Mouse (Mus musculus) left cerebral cortex, postnatal 4 days (tissue): ENCODE measurements around the gene Tnr. TPM values are rescaled to one million over a fixed set of nuclear protein-coding genes. Genes with fewer than 3 reads are reported as not detected.

Source experiments
- DNase-seq: peaks from one replicate; pipeline ENCODE4 v3.0.0-alpha.2; 2022
- intact Hi-C: fragments of 180-260 bp; cut with DNase I; formaldehyde crosslinking; loops from one replicate; pipeline ENCODE4 v1.15.1; 2025
- total RNA-seq, 2 experiments: library from RNA; stranded (reverse); gene quantifications; 2 replicates each; pipeline ENCODE4 v1.2.3; 2021

The Tnr gene
- total RNA-seq, 2 experiments from 2014 or later = 72.5 to 90.4 TPM

GRCm38 (mm10) chr1:159619205-159619604, 95.6 kb downstream of the Tnr start:
- intact Hi-C loops = loop anchor here (5.0 kb wide), 1 partner anchor 38 kb away; no protein-coding TSS in a partner anchor
- no peak for DNase-seq

GRCm38 (mm10) chr1:159621321-159621720, 97.8 kb downstream of the Tnr start:
- intact Hi-C loops = no loop called here
- no peak for DNase-seq

DNA sequence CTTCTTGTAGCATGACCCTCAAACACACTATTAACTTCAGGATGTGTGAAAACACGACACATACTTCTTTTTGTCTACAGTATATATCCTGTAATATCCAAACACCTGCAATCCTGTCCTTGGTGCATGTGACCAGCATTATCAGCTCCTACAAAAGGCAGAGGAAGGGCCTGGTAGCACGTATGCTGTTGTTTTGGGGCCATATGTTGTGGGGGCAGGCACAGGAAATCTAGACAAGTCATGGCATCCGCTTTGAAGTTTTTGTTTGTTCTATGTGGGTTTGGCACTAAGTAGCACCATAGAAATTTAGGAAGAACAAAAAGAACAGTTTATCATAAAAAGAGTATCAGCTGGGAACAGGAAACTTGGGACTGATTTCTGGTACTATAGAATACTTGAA, 105.5 kb downstream of the Tnr start:
- no peak for DNase-seq
- intact Hi-C loops = no loop called here

DNA sequence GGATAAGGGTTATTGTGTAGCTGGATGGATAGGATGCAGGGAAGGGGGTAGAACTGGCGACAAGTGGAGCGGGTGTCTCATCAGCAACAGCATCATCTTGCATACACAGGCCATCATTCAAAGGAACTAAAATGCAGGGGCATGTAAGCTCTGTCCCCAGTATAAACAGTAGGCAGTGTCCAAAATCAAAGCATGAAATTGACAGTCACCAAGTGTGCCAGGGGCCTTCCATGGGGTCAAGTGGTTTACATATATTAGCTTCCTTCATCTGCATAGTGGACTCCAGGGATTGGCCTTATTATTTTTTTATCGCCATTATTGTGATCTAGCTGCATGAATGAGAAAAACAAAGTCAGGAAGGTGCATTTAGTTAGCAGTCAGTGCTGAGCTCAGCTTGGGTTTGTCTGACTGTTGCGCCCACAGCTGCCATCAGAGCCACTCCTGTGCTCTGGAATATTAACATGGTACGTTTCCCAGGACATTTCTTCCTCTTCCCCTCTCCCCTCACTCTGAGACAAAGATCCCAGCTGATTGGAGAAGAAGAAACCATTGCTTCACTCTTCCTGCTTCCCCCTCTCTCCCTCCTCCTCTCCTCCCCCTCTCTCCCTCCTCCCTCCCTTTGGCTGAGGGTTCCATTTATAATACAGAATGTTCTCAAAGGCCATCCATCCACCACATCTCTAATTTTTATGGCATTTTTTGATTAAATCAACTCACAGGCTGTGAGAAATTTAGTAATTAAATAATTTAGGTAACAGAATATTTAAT, 106.4 kb downstream of the Tnr start:
- intact Hi-C loops = no loop called here
- DNase-seq = no peak

DNA sequence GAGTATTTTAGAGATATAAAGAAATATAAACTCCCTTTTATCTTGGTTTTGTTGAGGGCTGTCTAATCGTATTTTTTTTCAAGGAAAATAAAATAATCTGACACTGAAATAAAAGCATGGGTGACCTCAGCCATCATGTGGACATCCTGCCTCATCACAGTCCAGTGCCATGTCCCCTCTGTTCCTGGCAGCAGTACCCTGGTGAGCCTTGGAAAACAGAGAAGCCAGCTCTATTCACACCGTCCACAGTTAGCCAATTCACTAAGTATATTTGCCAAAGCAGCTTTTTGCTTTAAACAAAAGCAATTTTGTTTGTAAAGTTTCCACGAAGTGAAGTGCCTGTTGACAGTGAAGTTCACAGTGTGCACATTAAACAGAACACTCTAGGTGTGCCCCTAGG, 109.0 kb downstream of the Tnr start:
- intact Hi-C loops = no loop called here
- no peak for DNase-seq

GRCm38 (mm10) chr1:159639408-159639807, 115.8 kb downstream of the Tnr start:
- intact Hi-C loops = no loop called here
- no peak for DNase-seq

DNA sequence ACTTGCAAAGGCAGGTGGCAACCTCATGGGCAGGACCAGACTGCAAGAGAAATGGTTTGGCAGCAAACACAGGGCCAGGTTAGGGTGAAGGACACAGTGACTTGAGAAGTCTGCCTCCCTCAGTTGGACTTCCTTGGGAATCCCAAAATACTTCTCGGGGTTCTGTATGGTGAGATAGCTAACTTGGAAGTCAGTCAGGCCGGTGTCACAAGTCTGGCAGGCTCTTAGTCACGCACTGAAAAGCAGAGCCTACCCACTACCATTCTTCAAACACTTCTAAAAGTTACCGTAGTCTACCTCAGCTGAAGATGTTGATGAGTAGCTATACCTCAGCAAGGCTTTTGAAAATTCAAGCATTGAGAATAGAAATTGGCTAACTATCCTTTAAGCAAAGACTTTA, 122.2 kb downstream of the Tnr start:
- intact Hi-C loops = no loop called here

DNA sequence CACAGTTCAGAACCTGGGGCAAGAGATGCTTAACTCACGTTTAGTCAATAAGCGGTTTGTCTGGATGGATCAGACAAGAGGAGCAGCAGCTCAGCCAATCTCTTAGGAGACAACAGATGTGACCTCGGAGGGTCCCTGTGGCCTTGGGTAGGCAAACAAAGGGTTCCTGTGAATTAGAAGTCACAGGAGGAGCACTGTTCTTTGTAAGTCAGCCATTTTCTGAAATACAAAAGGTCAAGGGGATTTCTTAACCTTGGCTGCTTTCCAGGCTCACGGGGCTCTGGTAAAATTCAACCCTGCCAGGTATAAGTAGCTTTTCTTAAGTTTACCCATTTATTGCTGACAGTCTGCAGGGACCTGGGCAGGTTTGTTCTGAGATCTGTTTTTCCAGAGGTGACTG, 126.9 kb downstream of the Tnr start:
- no peak for DNase-seq
- intact Hi-C loops = no loop called here

More for the DNA sequence above, 122.2 kb downstream of the Tnr start:
- DNase-seq = no peak

GRCm38 (mm10) chr1:159655241-159655640, 131.7 kb downstream of the Tnr start:
- intact Hi-C loops = loop anchor here (5.0 kb wide), 1 partner anchor 38 kb away; no protein-coding TSS in a partner anchor

GRCm38 (mm10) chr1:159657856-159658542, 134.4 kb downstream of the Tnr start:
- intact Hi-C loops = loop anchor here (5.0 kb wide), 1 partner anchor 41 kb away; no protein-coding TSS in a partner anchor
- no peak for DNase-seq

More at GRCm38 (mm10) chr1:159655241-159655640, 131.7 kb downstream of the Tnr start:
- DNase-seq = no peak

DNA sequence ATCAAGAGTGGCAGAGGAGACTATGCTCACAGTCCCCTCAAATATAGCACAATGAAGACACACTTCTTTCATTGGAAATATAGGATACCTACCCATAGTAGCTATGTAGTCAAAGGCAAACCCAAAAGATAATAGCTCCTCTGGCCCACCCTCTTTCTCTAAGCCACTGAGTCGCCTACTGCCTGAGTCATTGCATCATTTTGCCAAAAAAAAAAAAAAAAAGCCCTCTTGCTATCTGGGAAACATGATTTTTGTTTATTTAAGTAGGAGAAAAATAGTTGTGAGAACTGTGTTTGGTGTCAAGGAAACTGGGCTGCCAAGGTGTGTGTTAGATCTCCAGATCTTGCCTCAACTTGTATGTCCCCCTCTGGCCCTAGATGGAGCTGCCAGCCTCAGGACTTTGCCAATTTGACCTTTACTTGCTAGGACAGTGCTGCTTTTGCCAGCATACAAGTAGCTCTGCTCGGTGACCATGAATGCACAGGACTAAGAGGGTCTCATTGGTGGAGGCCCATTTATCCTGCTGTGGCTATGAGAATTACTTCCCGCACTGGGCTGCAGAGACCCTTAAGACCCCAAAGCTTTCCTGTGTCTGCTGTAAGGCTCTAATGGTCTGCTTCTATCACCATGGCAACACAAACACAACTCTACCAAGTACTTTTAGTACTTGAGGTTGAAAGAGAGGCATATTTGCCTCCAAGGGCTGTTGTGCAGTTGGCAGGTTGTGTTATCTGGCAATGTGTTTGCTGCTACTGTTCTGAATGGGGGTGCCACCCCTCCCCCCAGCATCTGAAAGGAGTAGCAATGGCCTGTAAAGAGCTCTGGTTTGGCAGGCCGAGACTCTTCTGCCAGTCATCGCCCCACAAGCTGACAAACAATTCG, 137.3 kb downstream of the Tnr start:
- peak; percentile 60 for DNase-seq
- intact Hi-C loops = no loop called here

DNA sequence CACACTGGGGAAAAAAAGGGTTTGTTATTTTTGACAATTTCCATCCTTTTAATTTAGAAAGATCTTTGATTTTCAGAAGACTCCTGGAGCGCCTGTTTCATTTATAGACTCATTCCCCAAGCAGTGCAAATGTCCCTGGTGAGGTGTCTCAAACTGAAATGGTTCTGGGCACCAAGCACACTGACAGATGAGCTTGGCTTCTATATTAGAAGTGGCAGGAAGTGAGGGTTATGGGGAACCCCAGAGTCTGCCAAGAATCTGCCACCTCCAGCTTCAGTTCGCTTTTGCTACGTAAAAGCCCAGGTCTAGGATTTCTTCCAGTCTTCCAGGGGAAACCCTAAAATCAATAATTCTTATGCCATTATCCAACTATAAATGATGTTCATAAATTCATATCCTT, 140.9 kb downstream of the Tnr start:
- intact Hi-C loops = no loop called here

GRCm38 (mm10) chr1:159664945-159665344, 141.4 kb downstream of the Tnr start:
- DNase-seq = no peak
- intact Hi-C loops = no loop called here

More for the DNA sequence above, 140.9 kb downstream of the Tnr start:
- DNase-seq = no peak

GRCm38 (mm10) chr1:159670629-159671150, 147.1 kb downstream of the Tnr start:
- DNase-seq = peak; percentile 68
- intact Hi-C loops = no loop called here

DNA sequence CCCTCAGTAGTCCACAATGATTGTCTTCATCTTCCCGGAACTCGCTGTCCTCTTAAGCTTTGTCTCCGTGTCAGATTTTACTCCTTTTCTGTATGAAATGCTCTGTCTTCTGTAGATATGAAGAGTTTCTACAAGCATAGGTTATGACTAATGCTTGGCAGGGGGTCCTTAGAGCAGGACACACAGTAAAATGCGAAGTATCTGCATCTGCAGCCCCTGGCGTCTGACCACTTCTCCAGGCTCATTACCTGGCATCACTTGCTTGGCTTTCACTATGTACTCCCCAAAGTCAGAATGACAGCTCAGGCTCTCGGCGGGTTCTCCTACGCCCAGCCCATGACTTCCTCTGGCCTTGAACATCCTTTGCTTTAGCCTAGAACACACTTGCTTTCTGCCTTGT, 147.6 kb downstream of the Tnr start:
- intact Hi-C loops = no loop called here
- DNase-seq = no peak

- intact Hi-C loops = no loop called here
- no peak for DNase-seq
Observed at GRCm38 (mm10) chr1:159674240-159674639, 150.7 kb downstream of the Tnr start.

DNA sequence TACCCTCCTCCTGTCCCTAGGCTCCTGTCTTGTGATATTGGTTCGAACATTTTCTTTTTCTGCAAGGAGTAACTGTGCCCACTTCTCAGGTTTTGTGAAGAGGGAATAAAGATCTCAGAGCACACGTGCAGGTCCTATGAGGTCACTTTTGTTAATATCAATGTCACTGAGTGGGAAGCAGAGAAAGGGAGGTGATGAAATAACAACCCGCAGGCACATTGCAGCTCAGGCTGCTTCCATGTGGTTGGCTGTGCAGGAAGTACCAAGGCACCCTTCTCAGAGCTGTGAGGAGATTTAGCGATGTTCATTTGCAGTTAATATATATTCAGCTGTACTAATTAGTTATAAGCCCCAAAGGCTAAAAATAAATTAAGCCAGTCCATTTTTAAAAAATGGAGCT, 151.9 kb downstream of the Tnr start:
- intact Hi-C loops = no loop called here
- no peak for DNase-seq

DNA sequence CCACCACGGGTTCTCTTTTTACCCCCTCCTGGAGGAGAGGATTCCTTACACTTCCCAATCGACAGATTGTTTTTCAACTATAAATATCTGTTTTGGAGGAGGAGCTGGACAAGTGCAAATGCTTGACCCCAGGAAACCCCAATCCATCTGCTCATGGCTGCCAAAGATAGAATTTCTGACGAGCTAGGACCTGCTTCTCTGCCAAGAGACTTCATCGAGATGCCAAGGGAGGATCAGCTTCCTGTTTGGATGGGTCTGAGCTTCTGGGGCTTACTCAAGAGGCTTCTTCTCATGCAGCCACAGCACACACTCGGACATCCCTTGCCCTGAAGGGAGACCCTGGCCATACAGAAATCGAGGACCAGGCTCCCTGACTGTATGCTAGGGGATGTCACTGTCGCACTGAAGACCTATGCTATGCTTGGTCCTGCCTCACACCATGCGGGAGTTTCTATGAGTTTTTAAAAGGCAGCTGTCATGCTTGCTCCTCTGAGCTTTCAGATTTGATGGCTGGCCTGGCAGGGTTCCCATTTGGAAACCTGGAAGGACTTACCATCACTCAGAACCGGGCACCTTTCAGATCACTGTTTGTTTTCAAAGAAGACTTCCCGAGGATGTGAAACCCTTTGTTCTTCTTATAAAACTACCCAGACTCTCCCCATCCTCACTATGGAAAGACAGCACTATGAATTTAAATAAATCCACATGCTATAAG, 154.8 kb downstream of the Tnr start:
- DNase-seq = no peak
- intact Hi-C loops = no loop called here

DNA sequence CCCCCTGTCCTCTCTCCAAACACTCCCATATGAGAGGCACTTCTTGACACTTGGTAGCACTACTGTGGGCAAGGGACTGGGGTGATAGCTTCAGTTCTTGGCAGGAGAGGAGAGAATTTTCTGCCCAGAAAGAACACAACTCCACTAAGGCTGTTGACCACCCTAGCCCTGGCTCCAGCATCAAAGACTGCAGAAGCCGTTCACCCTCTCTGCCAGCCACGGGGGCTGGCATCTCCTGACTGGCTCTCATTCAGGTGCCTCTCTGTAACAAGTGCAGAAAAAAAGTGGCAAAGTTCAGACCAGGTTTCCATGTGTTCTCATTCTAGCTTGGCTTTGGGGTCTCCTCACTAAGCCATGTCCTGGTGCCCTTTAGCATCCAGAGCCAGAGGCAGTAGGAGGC, 157.7 kb downstream of the Tnr start:
- intact Hi-C loops = loop anchor here (10.0 kb wide), 1 partner anchor 286 kb away; no protein-coding TSS in a partner anchor
- no peak for DNase-seq
